Mouse (Mus musculus): ENCODE results near the gene Cpne2.

DNA sequence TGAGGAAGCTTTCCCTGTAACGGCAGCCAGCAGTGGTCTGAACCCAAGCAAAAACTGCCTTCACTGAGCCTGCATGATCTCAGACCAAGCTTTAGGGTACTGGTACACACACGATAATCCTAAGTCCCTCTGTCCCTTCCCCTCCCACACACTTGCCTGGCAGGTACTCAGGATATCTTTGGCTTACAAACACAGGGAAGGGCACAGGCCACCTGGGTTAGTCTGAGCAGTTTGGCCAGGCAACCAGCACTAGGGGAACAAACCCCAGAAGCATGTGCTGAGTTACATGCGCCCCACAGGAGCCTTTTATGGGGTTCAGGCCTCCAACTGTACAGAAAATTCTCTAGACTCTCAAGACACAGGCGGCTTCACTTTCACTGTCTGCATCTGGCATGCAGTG, 2.9 kb upstream of the Cpne2 start:
- no peak for TF ChIP-seq POLR2A (IDR thresholded peaks at IDR 0.05; ENCODE audit: borderline replicate concordance, extremely low read depth, insufficient read depth, insufficient read length, poor library complexity, severe bottlenecking)
- TF ChIP-seq CTCF (IDR thresholded peaks at IDR 0.05; ENCODE audit: borderline replicate concordance, extremely low read depth, insufficient read depth, insufficient read length): no peak
